Mouse (Mus musculus) kidney, embryonic 15.5 days (tissue): Measurements from ENCODE around the gene Fignl1. TPM values are rescaled to one million over a fixed set of nuclear protein-coding genes. Genes with fewer than 3 reads are reported as not detected.

Experiments
- ATAC-seq: fragments of 200-750 bp; cut with Nextera tagmentation; replicated peaks from 2 replicates; pipeline ENCODE4 v1.8.0; 2017; ENCODE audit warnings: moderate TSS enrichment; ENCODE audit not compliant: low FRiP score
- H3K27ac ChIP-seq: fragments of 300-500 bp; sonication (generic); 2 replicates; pipeline ENCODE4 v1.5.1; 2015; ENCODE audit warnings: mild to moderate bottlenecking, inconsistent platforms
- H3K27me3 ChIP-seq: fragments of 300-500 bp; sonication (generic); 2 replicates; pipeline ENCODE4 v1.6.1; 2015; ENCODE audit warnings: inconsistent platforms
- H3K36me3 ChIP-seq: fragments of 300-500 bp; sonication (generic); 2 replicates; pipeline ENCODE4 v1.6.1; 2015; ENCODE audit warnings: inconsistent platforms
- H3K4me1 ChIP-seq: fragments of 300-500 bp; sonication (generic); 2 replicates; pipeline ENCODE4 v1.6.1; 2015; ENCODE audit warnings: inconsistent platforms
- H3K4me2 ChIP-seq: fragments of 300-500 bp; sonication (generic); 2 replicates; pipeline ENCODE4 v1.6.1; 2015; ENCODE audit warnings: moderate library complexity, mild to moderate bottlenecking, inconsistent platforms
- H3K4me3 ChIP-seq: fragments of 300-500 bp; sonication (generic); replicated peaks from 2 replicates; pipeline ENCODE4 v1.5.1; 2015; ENCODE audit warnings: mild to moderate bottlenecking, inconsistent platforms
- H3K9ac ChIP-seq: fragments of 300-500 bp; sonication (generic); 2 replicates; pipeline ENCODE4 v1.6.1; 2015; ENCODE audit warnings: mild to moderate bottlenecking, inconsistent platforms
- H3K9me3 ChIP-seq: fragments of 300-500 bp; sonication (generic); replicated peaks from 2 replicates; pipeline ENCODE4 v1.6.1; 2016; ENCODE audit warnings: inconsistent platforms
- WGBS: fragments of 180-500 bp; shearing (Covaris S2); methylation state at CpG from one replicate; pipeline ENCODE4 v1.1.7; 2015; ENCODE audit warnings: mixed read lengths; 5-methylcytosine and 5-hydroxymethylcytosine counted together
- polyA plus RNA-seq: library from polyadenylated mRNA; unstranded; fragments of >200 nt; fragmentation: Nextera tagmentation; extraction: Ambion mirVana; gene quantifications from 2 replicates; pipeline ENCODE4 v1.2.1, GENCODE M21; 2015

Fignl1 gene
- polyA plus RNA-seq, 1 experiment from 2014 or later, result 66.0 TPM

DNA sequence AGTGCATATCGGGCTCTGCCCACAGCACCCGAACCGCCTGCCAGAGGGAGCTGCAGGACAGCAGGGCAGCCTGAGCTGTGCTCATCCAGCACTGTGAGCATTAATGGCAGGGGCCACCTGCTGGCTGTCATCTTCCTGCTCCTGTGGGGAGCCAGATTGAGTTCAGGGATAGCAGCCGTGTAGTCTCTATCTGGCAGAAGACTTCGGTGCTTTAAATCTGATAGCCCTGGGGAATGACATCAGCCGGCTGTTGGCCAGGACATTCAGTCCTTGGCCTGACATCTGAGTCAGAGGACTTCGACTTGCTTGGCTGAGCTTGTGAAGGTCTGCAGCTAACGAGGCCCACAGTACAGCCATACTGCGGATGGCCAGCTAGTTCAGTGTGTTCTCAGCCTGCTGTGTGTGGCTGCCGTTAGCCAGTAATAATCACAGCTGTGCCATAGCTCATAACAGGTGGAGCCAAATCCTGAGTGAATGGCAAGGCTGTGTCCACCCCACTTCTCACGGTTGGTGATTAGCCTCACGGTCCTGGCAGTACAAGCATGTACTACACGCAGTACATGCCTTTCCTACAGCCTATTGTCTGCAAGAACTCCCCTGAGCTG, 35.7 kb upstream of the Fignl1 start:
- Histone ChIP-seq H3K36me3 (no peaks in the 10 kb centered on the region), H3K4me1 (peaks cover 25% of the 10 kb centered on the region), H3K27ac (peak overlapping the region; percentile 74), H3K4me2 (no peak overlapping the region), H3K27me3 (no peaks in the 10 kb centered on the region), H3K9me3 (no peaks in the 10 kb centered on the region), H3K4me3 (no peak overlapping the region), H3K9ac (no peak overlapping the region)
- ATAC-seq, result peak; percentile 97
- 24% methylated on average over 13 of the region's 13 CpGs for WGBS

- no peak for ATAC-seq
- H3K27ac ChIP-seq, result no peak overlapping the region
- WGBS, result 49% methylated on average over 4 of the region's 4 CpGs
Observed at GRCm38 (mm10) chr11:11841590-11841989, 32.8 kb upstream of the Fignl1 start.

GRCm38 (mm10) chr11:11840746-11841145, 32.0 kb upstream of the Fignl1 start:
- ATAC-seq, result no peak
- Histone ChIP-seq H3K4me1 (peaks cover 45% of the 10 kb centered on the region), H3K27me3 (no peaks in the 10 kb centered on the region), H3K4me2 (no peak overlapping the region), H3K36me3 (no peaks in the 10 kb centered on the region), H3K4me3 (no peak overlapping the region), H3K9ac (no peak overlapping the region), H3K27ac (no peak overlapping the region), H3K9me3 (no peaks in the 10 kb centered on the region)
- WGBS, result 80% methylated on average over 2 of the region's 2 CpGs

More at GRCm38 (mm10) chr11:11841590-11841989, 32.8 kb upstream of the Fignl1 start:
- no peak overlapping the region for H3K4me2 ChIP-seq
- no peak overlapping the region for H3K9ac ChIP-seq
- H3K36me3 ChIP-seq, result no peaks in the 10 kb centered on the region
- no peaks in the 10 kb centered on the region for H3K27me3 ChIP-seq
- no peak overlapping the region for H3K4me3 ChIP-seq
- peaks cover 40% of the 10 kb centered on the region for H3K4me1 ChIP-seq
- H3K9me3 ChIP-seq, result no peaks in the 10 kb centered on the region

- Histone ChIP-seq H3K9me3 (no peaks in the 10 kb centered on the region), H3K9ac (no peak overlapping the region), H3K4me1 (peaks cover 43% of the 10 kb centered on the region), H3K27me3 (no peaks in the 10 kb centered on the region), H3K4me3 (no peak overlapping the region), H3K36me3 (no peaks in the 10 kb centered on the region), H3K4me2 (no peak overlapping the region), H3K27ac (no peak overlapping the region)
- ATAC-seq, result no peak
- WGBS, result 81% methylated on average over 7 of the region's 7 CpGs
Observed at GRCm38 (mm10) chr11:11839874-11840273, 31.1 kb upstream of the Fignl1 start.

- Histone ChIP-seq H3K4me2 (no peak overlapping the region), H3K9ac (no peak overlapping the region), H3K4me1 (peaks cover 42% of the 10 kb centered on the region), H3K9me3 (no peaks in the 10 kb centered on the region), H3K36me3 (no peaks in the 10 kb centered on the region), H3K27me3 (no peaks in the 10 kb centered on the region), H3K27ac (peak overlapping the region; percentile 89), H3K4me3 (no peak overlapping the region)
- ATAC-seq, result no peak
- 51% methylated on average over 5 of the region's 5 CpGs for WGBS
Observed at GRCm38 (mm10) chr11:11837384-11837783, 28.6 kb upstream of the Fignl1 start.

- H3K4me1 ChIP-seq, result peaks cover 48% of the 10 kb centered on the region
- H3K27ac ChIP-seq, result peak overlapping the region; percentile 89
- H3K4me2 ChIP-seq, result peak overlapping the region; percentile 44
- H3K4me3 ChIP-seq, result no peak overlapping the region
- WGBS, result 18% methylated on average over 18 of the region's 18 CpGs
- no peaks in the 10 kb centered on the region for H3K9me3 ChIP-seq
- peak; percentile 75 for ATAC-seq
- no peak overlapping the region for H3K9ac ChIP-seq
- no peaks in the 10 kb centered on the region for H3K36me3 ChIP-seq
- H3K27me3 ChIP-seq, result no peaks in the 10 kb centered on the region
Observed at GRCm38 (mm10) chr11:11836713-11837370, 28.1 kb upstream of the Fignl1 start.

- H3K9me3 ChIP-seq, result no peaks in the 10 kb centered on the region
- H3K27me3 ChIP-seq, result no peaks in the 10 kb centered on the region
- no peaks in the 10 kb centered on the region for H3K36me3 ChIP-seq
- peaks cover 52% of the 10 kb centered on the region for H3K4me1 ChIP-seq
- peak overlapping the region; percentile 44 for H3K4me2 ChIP-seq
- no peak overlapping the region for H3K4me3 ChIP-seq
- peak overlapping the region; percentile 89 for H3K27ac ChIP-seq
- no peak overlapping the region for H3K9ac ChIP-seq
- WGBS, result 55% methylated on average over 8 of the region's 8 CpGs
- no peak for ATAC-seq
Observed at GRCm38 (mm10) chr11:11836262-11836661, 27.5 kb upstream of the Fignl1 start.

GRCm38 (mm10) chr11:11835791-11836190, 27.0 kb upstream of the Fignl1 start:
- no peak overlapping the region for H3K4me2 ChIP-seq
- no peak overlapping the region for H3K4me3 ChIP-seq
- no peak for ATAC-seq
- H3K36me3 ChIP-seq, result no peaks in the 10 kb centered on the region
- H3K27me3 ChIP-seq, result no peaks in the 10 kb centered on the region
- H3K9me3 ChIP-seq, result no peaks in the 10 kb centered on the region
- no peak overlapping the region for H3K9ac ChIP-seq
- 82% methylated on average over 4 of the region's 4 CpGs for WGBS
- H3K27ac ChIP-seq, result peak overlapping the region; percentile 89; the same call in 1 of the 2 replicates
- H3K4me1 ChIP-seq, result peaks cover 56% of the 10 kb centered on the region

GRCm38 (mm10) chr11:11835361-11835760, 26.6 kb upstream of the Fignl1 start:
- no peak overlapping the region for H3K27ac ChIP-seq
- H3K4me2 ChIP-seq, result no peak overlapping the region
- WGBS, result 60% methylated on average over 6 of the region's 6 CpGs
- no peak overlapping the region for H3K9ac ChIP-seq
- no peak for ATAC-seq
- peaks cover 59% of the 10 kb centered on the region for H3K4me1 ChIP-seq
- no peaks in the 10 kb centered on the region for H3K9me3 ChIP-seq
- no peaks in the 10 kb centered on the region for H3K27me3 ChIP-seq
- no peaks in the 10 kb centered on the region for H3K36me3 ChIP-seq
- no peak overlapping the region for H3K4me3 ChIP-seq

GRCm38 (mm10) chr11:11833100-11833499, 24.3 kb upstream of the Fignl1 start:
- Histone ChIP-seq H3K36me3 (no peaks in the 10 kb centered on the region), H3K9ac (no peak overlapping the region), H3K9me3 (no peaks in the 10 kb centered on the region), H3K27me3 (no peaks in the 10 kb centered on the region), H3K27ac (peak overlapping the region; percentile 88), H3K4me1 (peaks cover 78% of the 10 kb centered on the region), H3K4me3 (no peak overlapping the region), H3K4me2 (no peak overlapping the region)
- WGBS, result 24% methylated on average over 8 of the region's 8 CpGs
- no peak for ATAC-seq

DNA sequence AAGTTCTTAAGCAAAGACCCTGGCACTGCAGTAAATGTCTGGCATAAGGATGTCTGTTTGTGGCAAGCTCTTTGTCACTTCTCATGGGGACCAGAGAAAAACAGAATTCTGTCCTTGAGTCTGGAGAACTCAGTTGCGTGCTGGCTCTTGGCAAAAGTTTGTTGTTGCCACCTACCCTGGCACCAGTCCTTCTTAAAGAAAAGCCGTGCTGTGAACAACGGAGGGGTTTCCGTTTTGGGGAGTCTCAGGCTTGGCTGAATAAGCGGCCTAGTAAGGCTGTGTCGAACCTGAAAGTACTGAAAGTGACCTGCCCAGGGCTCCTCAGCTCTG, 24.0 kb upstream of the Fignl1 start:
- Histone ChIP-seq H3K9ac (no peak overlapping the region), H3K4me3 (no peak overlapping the region), H3K27me3 (no peaks in the 10 kb centered on the region), H3K9me3 (no peaks in the 10 kb centered on the region), H3K4me1 (peaks cover 77% of the 10 kb centered on the region), H3K27ac (peak overlapping the region; percentile 88), H3K4me2 (no peak overlapping the region), H3K36me3 (no peaks in the 10 kb centered on the region)
- no peak for ATAC-seq
- 43% methylated on average over 6 of the region's 6 CpGs for WGBS

- 0 out of 2 replicates have a peak overlapping the region, but pooled peaks have one; percentile 10 for H3K9ac ChIP-seq
- H3K27me3 ChIP-seq, result no peaks in the 10 kb centered on the region
- H3K27ac ChIP-seq, result peak overlapping the region; percentile 88
- ATAC-seq, result peak; percentile 49
- H3K4me3 ChIP-seq, result no peak overlapping the region
- H3K4me2 ChIP-seq, result no peak overlapping the region
- 8% methylated on average over 6 of the region's 6 CpGs for WGBS
- H3K36me3 ChIP-seq, result no peaks in the 10 kb centered on the region
- H3K4me1 ChIP-seq, result peaks cover 71% of the 10 kb centered on the region
- no peaks in the 10 kb centered on the region for H3K9me3 ChIP-seq
Observed at GRCm38 (mm10) chr11:11831940-11832754, 23.4 kb upstream of the Fignl1 start.
